Mouse (Mus musculus): ENCODE measurements around the gene Ism2. TPM values are rescaled to one million over a fixed set of nuclear protein-coding genes. Genes with fewer than 3 reads are reported as not detected.
"Not testable (repeated sequence)": the region's sequence is repeated elsewhere in the genome, so short reads cannot be mapped to it uniquely, and the experiment has no call there.

Gene Ism2
- polyA plus RNA-seq, 1 experiment from 2014 or later, result 0.34 TPM

GRCm38 (mm10) chr12:87279350-87279749 lies 20.2 kb downstream of the Ism2 start:
- Histone ChIP-seq H3K27ac (replicated peaks) (no peak overlapping the region), H3K36me3 (ENCODE audit: control insufficient read depth, insufficient read depth, low read length) (no peaks in the 10 kb centered on the region), H3K4me3 (ENCODE audit: low read depth, low read length) (no peak overlapping the region), H3K4me2 (replicated peaks; ENCODE audit: low read depth) (no peak overlapping the region), H3K27me3 (ENCODE audit: control insufficient read depth, insufficient read depth, low read length) (no peaks in the 10 kb centered on the region), H3K4me1 (replicated peaks; ENCODE audit: control insufficient read depth, insufficient read depth) (no peaks in the 10 kb centered on the region), H3K9ac (ENCODE audit: low read length) (no peak overlapping the region), H3K9me3 (ENCODE audit: control insufficient read depth, low read length) (no peaks in the 10 kb centered on the region)
- no peak for DNase-seq (ENCODE audit: low spot score)
- peak; percentile 22; the same call in 1 of the 2 replicates for ATAC-seq (ENCODE audit: low FRiP score, low TSS enrichment)
- WGBS, result 43% methylated on average over 3 of the region's 3 CpGs
- TF ChIP-seq CTCF (IDR thresholded peaks at IDR 0.05; ENCODE audit: low read depth), result no peak
- no peak for TF ChIP-seq EP300 (optimal IDR thresholded peaks at IDR 0.05)

- DNase-seq (ENCODE audit: low spot score) (peak; percentile 41), ATAC-seq (ENCODE audit: low FRiP score, low TSS enrichment) (peak; percentile 57; the same call in 1 of the 2 replicates)
- Histone ChIP-seq H3K4me1 (replicated peaks; ENCODE audit: control insufficient read depth, insufficient read depth) (no peaks in the 10 kb centered on the region), H3K9ac (ENCODE audit: low read length) (no peak overlapping the region), H3K27ac (replicated peaks) (no peak overlapping the region), H3K27me3 (ENCODE audit: control insufficient read depth, insufficient read depth, low read length) (no peaks in the 10 kb centered on the region), H3K4me2 (replicated peaks; ENCODE audit: low read depth) (no peak overlapping the region; the same call in 1 of the 2 replicates), H3K9me3 (ENCODE audit: control insufficient read depth, low read length) (no peaks in the 10 kb centered on the region), H3K4me3 (ENCODE audit: low read depth, low read length) (no peak overlapping the region), H3K36me3 (ENCODE audit: control insufficient read depth, insufficient read depth, low read length) (peaks cover 3% of the 10 kb centered on the region; the same call in 1 of the 2 replicates)
- WGBS, result 12% methylated on average over 6 of the region's 6 CpGs
- TF ChIP-seq EP300 (optimal IDR thresholded peaks at IDR 0.05) (no peak), CTCF (IDR thresholded peaks at IDR 0.05; ENCODE audit: low read depth) (no peak)
Observed at GRCm38 (mm10) chr12:87278118-87278730, 21.3 kb downstream of the Ism2 start.

GRCm38 (mm10) chr12:87277251-87277650 lies 22.3 kb downstream of the Ism2 start:
- H3K36me3 ChIP-seq (ENCODE audit: control insufficient read depth, insufficient read depth, low read length), result peaks cover 12% of the 10 kb centered on the region
- ATAC-seq (ENCODE audit: low FRiP score, low TSS enrichment); H3K9ac ChIP-seq (ENCODE audit: low read length); H3K9me3 ChIP-seq (ENCODE audit: control insufficient read depth, low read length); H3K4me1 ChIP-seq (replicated peaks; ENCODE audit: control insufficient read depth, insufficient read depth); H3K27ac ChIP-seq (replicated peaks); H3K4me2 ChIP-seq (replicated peaks; ENCODE audit: low read depth); H3K4me3 ChIP-seq (ENCODE audit: low read depth, low read length); H3K27me3 ChIP-seq (ENCODE audit: control insufficient read depth, insufficient read depth, low read length); DNase-seq (ENCODE audit: low spot score): not testable (repeated sequence)
- WGBS, result 85% methylated on average over 4 of the region's 4 CpGs

GRCm38 (mm10) chr12:87274853-87275831 lies 24.4 kb downstream of the Ism2 start:
- Histone ChIP-seq H3K4me3 (ENCODE audit: low read depth, low read length) (no peak overlapping the region), H3K9ac (ENCODE audit: low read length) (no peak overlapping the region), H3K36me3 (ENCODE audit: control insufficient read depth, insufficient read depth, low read length) (peaks cover 24% of the 10 kb centered on the region), H3K27me3 (ENCODE audit: control insufficient read depth, insufficient read depth, low read length) (no peaks in the 10 kb centered on the region), H3K9me3 (ENCODE audit: control insufficient read depth, low read length) (no peaks in the 10 kb centered on the region), H3K4me1 (replicated peaks; ENCODE audit: control insufficient read depth, insufficient read depth) (no peaks in the 10 kb centered on the region), H3K27ac (replicated peaks) (no peak overlapping the region), H3K4me2 (replicated peaks; ENCODE audit: low read depth) (no peak overlapping the region)
- WGBS, result 81% methylated on average over 9 of the region's 9 CpGs
- no peak for TF ChIP-seq CTCF (IDR thresholded peaks at IDR 0.05; ENCODE audit: low read depth)
- no peak for TF ChIP-seq EP300 (optimal IDR thresholded peaks at IDR 0.05)
- DNase-seq (ENCODE audit: low spot score) (no peak), ATAC-seq (ENCODE audit: low FRiP score, low TSS enrichment) (no peak)

GRCm38 (mm10) chr12:87267682-87268081 lies 31.8 kb downstream of the Ism2 start:
- H3K36me3 ChIP-seq (ENCODE audit: control insufficient read depth, insufficient read depth, low read length), result peaks cover 18% of the 10 kb centered on the region
- DNase-seq (ENCODE audit: low spot score), result no peak
- H3K27ac ChIP-seq (replicated peaks), result no peak overlapping the region
- H3K9ac ChIP-seq (ENCODE audit: low read length), result no peak overlapping the region
- ATAC-seq (ENCODE audit: low FRiP score, low TSS enrichment), result no peak
- no peaks in the 10 kb centered on the region for H3K9me3 ChIP-seq (ENCODE audit: control insufficient read depth, low read length)
- H3K27me3 ChIP-seq (ENCODE audit: control insufficient read depth, insufficient read depth, low read length), result no peaks in the 10 kb centered on the region
- WGBS, result 24% methylated on average over 4 of the region's 4 CpGs
- peak overlapping the region; percentile 80; the same call in 1 of the 2 replicates for H3K4me3 ChIP-seq (ENCODE audit: low read depth, low read length)
- TF ChIP-seq EP300 (optimal IDR thresholded peaks at IDR 0.05) (no peak), CTCF (IDR thresholded peaks at IDR 0.05; ENCODE audit: low read depth) (peak; percentile 73)
- H3K4me2 ChIP-seq (replicated peaks; ENCODE audit: low read depth), result peak overlapping the region; percentile 92
- H3K4me1 ChIP-seq (replicated peaks; ENCODE audit: control insufficient read depth, insufficient read depth), result no peaks in the 10 kb centered on the region; the same call in 1 of the 2 replicates
